Mouse (Mus musculus) heart, embryonic 11.5 days (tissue): ENCODE data around the gene Slpi. TPM values are rescaled to one million over a fixed set of nuclear protein-coding genes. Genes with fewer than 3 reads are reported as not detected.

Source experiments
- ATAC-seq: fragments of 200-750 bp; cut with Nextera tagmentation; replicated peaks from 2 replicates; pipeline ENCODE4 v1.8.0; 2017; ENCODE audit warnings: moderate library complexity; ENCODE audit not compliant: insufficient number of reproducible peaks, low FRiP score, low TSS enrichment
- H3K27ac ChIP-seq: fragments of 300-500 bp; sonication (generic); 2 replicates; pipeline ENCODE4 v1.5.1; 2014; ENCODE audit warnings: mild to moderate bottlenecking, low read depth, low read length
- H3K27me3 ChIP-seq: fragments of 300-500 bp; sonication (generic); 2 replicates; pipeline ENCODE4 v1.6.1; 2014; ENCODE audit warnings: mild to moderate bottlenecking, low read length, mixed read lengths; ENCODE audit not compliant: control insufficient read depth, insufficient read depth
- H3K36me3 ChIP-seq: fragments of 300-500 bp; sonication (generic); 2 replicates; pipeline ENCODE4 v1.6.1; 2014; ENCODE audit warnings: mild to moderate bottlenecking, low read length, moderate library complexity, mixed read lengths; ENCODE audit not compliant: control insufficient read depth, insufficient read depth
- H3K4me1 ChIP-seq: fragments of 300-500 bp; sonication (generic); 2 replicates; pipeline ENCODE4 v1.6.1; 2014; ENCODE audit warnings: low read length; ENCODE audit not compliant: control insufficient read depth, insufficient read depth
- H3K4me2 ChIP-seq: fragments of 300-500 bp; sonication (generic); 2 replicates; pipeline ENCODE4 v1.6.1; 2014; ENCODE audit warnings: mild to moderate bottlenecking, moderate library complexity
- H3K4me3 ChIP-seq: fragments of 300-500 bp; sonication (generic); 2 replicates; pipeline ENCODE4 v1.5.1; 2014; ENCODE audit warnings: low read depth, low read length
- H3K9ac ChIP-seq: fragments of 300-500 bp; sonication (generic); 2 replicates; pipeline ENCODE4 v1.6.1; 2014; ENCODE audit warnings: mild to moderate bottlenecking, low read depth, low read length, moderate library complexity
- H3K9me3 ChIP-seq: fragments of 300-500 bp; sonication (generic); replicated peaks from 2 replicates; pipeline ENCODE4 v1.6.1; 2016; ENCODE audit warnings: low read length; ENCODE audit not compliant: control insufficient read depth
- WGBS: fragments of 180-500 bp; shearing (Covaris S2); extraction: QIAGEN DNeasy Blood & Tissue Kit; methylation state at CpG from one replicate; pipeline ENCODE4 v1.1.7; 2014; ENCODE audit not compliant: insufficient replicate concordance; 5-methylcytosine and 5-hydroxymethylcytosine counted together
- polyA plus RNA-seq: library from polyadenylated mRNA; unstranded; fragments of >200 nt; fragmentation: Nextera tagmentation; extraction: Ambion mirVana; gene quantifications from 2 replicates; pipeline ENCODE4 v1.2.1, GENCODE M21; 2014

Gene Slpi
- polyA plus RNA-seq, 1 experiment from 2014 or later: 0.97 TPM

GRCm38 (mm10) chr2:164381726-164382125 is 7.2 kb downstream of the Slpi start:
- H3K9me3 ChIP-seq: no peaks in the 10 kb centered on the region
- WGBS: 66% methylated on average over 8 of the region's 8 CpGs
- H3K4me1 ChIP-seq: no peaks in the 10 kb centered on the region
- H3K27ac ChIP-seq: no peak overlapping the region
- no peak overlapping the region for H3K4me2 ChIP-seq
- no peaks in the 10 kb centered on the region; the same call in 1 of the 2 replicates for H3K27me3 ChIP-seq
- ATAC-seq: no peak
- no peak overlapping the region for H3K9ac ChIP-seq
- H3K36me3 ChIP-seq: no peaks in the 10 kb centered on the region
- no peak overlapping the region for H3K4me3 ChIP-seq

- Histone ChIP-seq H3K27me3 (no peaks in the 10 kb centered on the region), H3K4me3 (no peak overlapping the region), H3K4me2 (no peak overlapping the region), H3K36me3 (no peaks in the 10 kb centered on the region), H3K9me3 (no peaks in the 10 kb centered on the region), H3K4me1 (no peaks in the 10 kb centered on the region), H3K9ac (no peak overlapping the region), H3K27ac (no peak overlapping the region)
- no peak for ATAC-seq
- WGBS: 81% methylated on average over 15 of the region's 15 CpGs
Measured at GRCm38 (mm10) chr2:164377478-164378426, 11.1 kb downstream of the Slpi start.

- H3K9ac ChIP-seq: no peak overlapping the region
- H3K4me2 ChIP-seq: no peak overlapping the region
- H3K4me3 ChIP-seq: no peak overlapping the region
- ATAC-seq: no peak
- no peaks in the 10 kb centered on the region for H3K4me1 ChIP-seq
- no peaks in the 10 kb centered on the region for H3K27me3 ChIP-seq
- WGBS: 46% methylated on average over 4 of the region's 4 CpGs
- no peaks in the 10 kb centered on the region for H3K9me3 ChIP-seq
- no peak overlapping the region for H3K27ac ChIP-seq
- no peaks in the 10 kb centered on the region for H3K36me3 ChIP-seq
Measured at GRCm38 (mm10) chr2:164373187-164373586, 15.7 kb downstream of the Slpi start.

- WGBS: 18% methylated on average over 3 of the region's 3 CpGs
- no peaks in the 10 kb centered on the region for H3K27me3 ChIP-seq
Measured at GRCm38 (mm10) chr2:164372408-164373053, 16.4 kb downstream of the Slpi start.

DNA sequence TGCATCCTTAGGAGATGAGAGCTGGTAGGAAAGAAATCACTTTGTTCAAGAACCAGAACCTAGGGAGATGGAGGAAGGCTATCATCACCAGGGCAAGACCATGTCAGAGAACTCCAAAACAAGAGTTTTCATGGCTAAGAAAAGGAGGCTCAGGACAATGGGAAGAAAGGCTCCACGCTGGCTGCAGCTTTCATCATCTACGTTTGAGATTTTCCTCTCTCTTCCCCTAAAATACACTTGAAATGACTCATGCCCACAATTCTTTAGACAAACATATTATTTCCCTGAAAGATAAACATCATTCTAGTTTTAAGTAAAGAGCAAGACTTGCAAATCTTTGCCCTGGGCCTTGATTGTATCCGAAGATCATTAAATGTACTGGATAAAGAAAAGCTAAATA is 17.5 kb downstream of the Slpi start:
- Histone ChIP-seq H3K36me3 (no peaks in the 10 kb centered on the region), H3K9ac (no peak overlapping the region), H3K27ac (no peak overlapping the region), H3K4me2 (no peak overlapping the region), H3K27me3 (no peaks in the 10 kb centered on the region), H3K9me3 (no peaks in the 10 kb centered on the region), H3K4me3 (no peak overlapping the region), H3K4me1 (no peaks in the 10 kb centered on the region)
- ATAC-seq: no peak
- WGBS: 66% methylated on average over 3 of the region's 3 CpGs

More at GRCm38 (mm10) chr2:164372408-164373053, 16.4 kb downstream of the Slpi start:
- no peak for ATAC-seq
- H3K9me3 ChIP-seq: no peaks in the 10 kb centered on the region
- H3K4me1 ChIP-seq: no peaks in the 10 kb centered on the region
- H3K27ac ChIP-seq: no peak overlapping the region
- no peak overlapping the region for H3K4me2 ChIP-seq
- no peak overlapping the region for H3K9ac ChIP-seq
- no peaks in the 10 kb centered on the region for H3K36me3 ChIP-seq
- no peak overlapping the region for H3K4me3 ChIP-seq

- WGBS: 77% methylated on average over 6 of the region's 6 CpGs
- ATAC-seq: no peak
- Histone ChIP-seq H3K27ac (no peak overlapping the region), H3K4me3 (no peak overlapping the region), H3K27me3 (no peaks in the 10 kb centered on the region), H3K36me3 (no peaks in the 10 kb centered on the region), H3K9ac (no peak overlapping the region), H3K4me2 (no peak overlapping the region), H3K9me3 (no peaks in the 10 kb centered on the region), H3K4me1 (no peaks in the 10 kb centered on the region)
Measured at GRCm38 (mm10) chr2:164368620-164369105, 20.2 kb downstream of the Slpi start.

GRCm38 (mm10) chr2:164366947-164367346 is 21.9 kb downstream of the Slpi start:
- no peak overlapping the region for H3K4me3 ChIP-seq
- H3K4me1 ChIP-seq: no peaks in the 10 kb centered on the region
- no peak for ATAC-seq
- 58% methylated on average over 3 of the region's 3 CpGs for WGBS
- no peaks in the 10 kb centered on the region for H3K36me3 ChIP-seq
- no peak overlapping the region for H3K27ac ChIP-seq
- H3K9me3 ChIP-seq: no peaks in the 10 kb centered on the region
- no peak overlapping the region for H3K4me2 ChIP-seq
- H3K9ac ChIP-seq: no peak overlapping the region
- no peaks in the 10 kb centered on the region for H3K27me3 ChIP-seq

- Histone ChIP-seq H3K4me1 (no peaks in the 10 kb centered on the region), H3K4me2 (no peak overlapping the region), H3K27me3 (peaks cover 3% of the 10 kb centered on the region), H3K9me3 (no peaks in the 10 kb centered on the region), H3K27ac (no peak overlapping the region), H3K4me3 (no peak overlapping the region), H3K9ac (no peak overlapping the region), H3K36me3 (no peaks in the 10 kb centered on the region)
- 26% methylated on average over 13 of the region's 13 CpGs for WGBS
- no peak for ATAC-seq
Measured at GRCm38 (mm10) chr2:164360974-164361657, 27.8 kb downstream of the Slpi start.
